Mouse (Mus musculus) retina, adult 2 months (tissue): Measurements from ENCODE around the gene Gm21970.

Source experiments
- DNase-seq: peaks from one replicate; pipeline ENCODE4 v3.0.0-alpha.2; 2012; ENCODE audit warnings: low read depth, low spot score

Gm21970 gene

GRCm38 (mm10) chr16:91401569-91402165 is 10.1 kb downstream of the Gm21970 start:
- DNase-seq = no peak

GRCm38 (mm10) chr16:91403784-91404183 is 12.3 kb downstream of the Gm21970 start:
- no peak for DNase-seq

- DNase-seq = no peak
Measured at GRCm38 (mm10) chr16:91404187-91404586, 12.7 kb downstream of the Gm21970 start.

- no peak for DNase-seq
Measured at GRCm38 (mm10) chr16:91404828-91405577, 13.5 kb downstream of the Gm21970 start.

- DNase-seq = no peak
Measured at GRCm38 (mm10) chr16:91405640-91406584, 14.4 kb downstream of the Gm21970 start, which contains the start of gene Il10rb. Il10rb (plus strand) TSS chr16:91406164.

- no peak for DNase-seq
Measured at GRCm38 (mm10) chr16:91406585-91407220, 15.2 kb downstream of the Gm21970 start.

GRCm38 (mm10) chr16:91413102-91413844 is 21.8 kb downstream of the Gm21970 start:
- no peak for DNase-seq

- DNase-seq = no peak
Measured at GRCm38 (mm10) chr16:91415391-91416189, 24.1 kb downstream of the Gm21970 start.

GRCm38 (mm10) chr16:91416357-91416756 is 24.8 kb downstream of the Gm21970 start:
- DNase-seq = no peak

- DNase-seq = no peak
Measured at GRCm38 (mm10) chr16:91416938-91417337, 25.4 kb downstream of the Gm21970 start.

GRCm38 (mm10) chr16:91418531-91418930 is 27.0 kb downstream of the Gm21970 start:
- DNase-seq = no peak

GRCm38 (mm10) chr16:91425816-91426215 is 34.3 kb downstream of the Gm21970 start:
- DNase-seq = no peak

- DNase-seq = no peak
Measured at GRCm38 (mm10) chr16:91426586-91426985, 35.1 kb downstream of the Gm21970 start.

- DNase-seq = no peak
Measured at GRCm38 (mm10) chr16:91427461-91427860, 35.9 kb downstream of the Gm21970 start.

- no peak for DNase-seq
Measured at GRCm38 (mm10) chr16:91428259-91428865, 36.8 kb downstream of the Gm21970 start.

- no peak for DNase-seq
Measured at GRCm38 (mm10) chr16:91432720-91433328, 41.3 kb downstream of the Gm21970 start.

GRCm38 (mm10) chr16:91433329-91433933 is 41.9 kb downstream of the Gm21970 start:
- no peak for DNase-seq

GRCm38 (mm10) chr16:91434119-91434518 is 42.6 kb downstream of the Gm21970 start:
- DNase-seq = no peak

- no peak for DNase-seq
Measured at GRCm38 (mm10) chr16:91438081-91438480, 46.6 kb downstream of the Gm21970 start.
